Mouse (Mus musculus) thymus, adult 2 months (tissue): ENCODE data around the gene Tufm. TPM values are rescaled to one million over a fixed set of nuclear protein-coding genes. Genes with fewer than 3 reads are reported as not detected.
A peak's percentile ranks its signal among the peaks of the same experiment; 100 is the strongest.

Experiments used
- DNase-seq: peaks from one replicate; pipeline ENCODE4 v3.0.0; 2021
- H3K27ac ChIP-seq: fragments of 200-500 bp; 2 replicates; pipeline ENCODE4 v1.5.1; 2012; ENCODE audit warnings: low read length, control low read depth; ENCODE audit not compliant: control insufficient read depth, insufficient read depth
- H3K27me3 ChIP-seq: fragments of 200-500 bp; 2 replicates; pipeline ENCODE4 v1.6.1; 2012; ENCODE audit warnings: mild to moderate bottlenecking, low read length, moderate library complexity, mixed read lengths; ENCODE audit not compliant: control insufficient read depth, insufficient read depth
- H3K36me3 ChIP-seq: fragments of 200-500 bp; 2 replicates; pipeline ENCODE4 v1.6.1; 2012; ENCODE audit warnings: mild to moderate bottlenecking, low read length, moderate library complexity; ENCODE audit not compliant: control insufficient read depth, insufficient read depth
- H3K4me1 ChIP-seq: fragments of 200-500 bp; replicated peaks from 2 replicates; pipeline ENCODE4 v1.6.1; 2012; ENCODE audit warnings: low read length; ENCODE audit not compliant: control insufficient read depth, insufficient read depth
- H3K4me3 ChIP-seq: fragments of 200-500 bp; 2 replicates; pipeline ENCODE4 v1.5.1; 2012; ENCODE audit warnings: mild to moderate bottlenecking, low read length, control low read depth, moderate library complexity; ENCODE audit not compliant: control insufficient read depth, insufficient read depth
- CTCF ChIP-seq: fragments of 200-500 bp; IDR thresholded peaks from 2 replicates; pipeline ENCODE4 v1.5.1; 2012; ENCODE audit warnings: mild to moderate bottlenecking, control low read depth, low read length, moderate library complexity, borderline replicate concordance; ENCODE audit not compliant: control insufficient read depth, poor library complexity, insufficient read depth; ENCODE audit errors: extremely low read depth
- POLR2A ChIP-seq: fragments of 200-500 bp; IDR thresholded peaks from 2 replicates; pipeline ENCODE4 v1.6.1; 2012; ENCODE audit warnings: mild to moderate bottlenecking, low read length, control low read depth, moderate library complexity; ENCODE audit not compliant: control insufficient read depth, poor library complexity, insufficient read depth; ENCODE audit errors: extremely low read depth
- WGBS: fragments of 180-500 bp; shearing (Covaris S2); methylation state at CpG from one replicate; pipeline ENCODE4 v1.1.7; 2018; 5-methylcytosine and 5-hydroxymethylcytosine counted together
- polyA plus RNA-seq: library from polyadenylated mRNA; depleted of rRNA; stranded (reverse); fragments of >200 nt; gene quantifications from 2 replicates; pipeline ENCODE4 v1.2.3, GENCODE M21; 2012; rRNA removed

Tufm gene
- polyA plus RNA-seq, 1 experiment, result 127 TPM

GRCm38 (mm10) chr7:126519513-126519912 is 32.4 kb downstream of the Tufm start:
- Histone ChIP-seq H3K4me1 (no peaks in the 10 kb centered on the region), H3K27ac (no peak overlapping the region), H3K4me3 (no peak overlapping the region), H3K36me3 (no peaks in the 10 kb centered on the region), H3K27me3 (no peaks in the 10 kb centered on the region)
- TF ChIP-seq POLR2A, result no peak
- TF ChIP-seq CTCF, result no peak
- DNase-seq, result no peak
- WGBS, result 86% methylated on average over 2 of the region's 2 CpGs

GRCm38 (mm10) chr7:126523316-126523715 is 36.2 kb downstream of the Tufm start:
- WGBS, result 88% methylated on average over 3 of the region's 3 CpGs
- H3K36me3 ChIP-seq, result no peaks in the 10 kb centered on the region
- H3K4me3 ChIP-seq, result no peak overlapping the region
- no peak for TF ChIP-seq POLR2A
- no peak for TF ChIP-seq CTCF
- H3K27me3 ChIP-seq, result no peaks in the 10 kb centered on the region
- no peaks in the 10 kb centered on the region for H3K4me1 ChIP-seq
- DNase-seq, result no peak
- no peak overlapping the region for H3K27ac ChIP-seq

GRCm38 (mm10) chr7:126528166-126528577 is 41.0 kb downstream of the Tufm start:
- WGBS, result 7% methylated on average over 1 of the region's 1 CpGs
- H3K36me3 ChIP-seq, result no peaks in the 10 kb centered on the region
- no peak for TF ChIP-seq POLR2A
- TF ChIP-seq CTCF, result no peak
- H3K27me3 ChIP-seq, result no peaks in the 10 kb centered on the region
- H3K27ac ChIP-seq, result no peak overlapping the region
- DNase-seq, result peak; percentile 9
- no peak overlapping the region for H3K4me3 ChIP-seq
- no peaks in the 10 kb centered on the region for H3K4me1 ChIP-seq

GRCm38 (mm10) chr7:126533434-126533833 is 46.3 kb downstream of the Tufm start:
- Histone ChIP-seq H3K27ac (no peak overlapping the region), H3K27me3 (peaks cover 5% of the 10 kb centered on the region; the same call in 1 of the 2 replicates), H3K36me3 (no peaks in the 10 kb centered on the region), H3K4me3 (no peak overlapping the region), H3K4me1 (no peaks in the 10 kb centered on the region; the same call in 1 of the 2 replicates)
- DNase-seq, result no peak
- no peak for TF ChIP-seq CTCF
- TF ChIP-seq POLR2A, result no peak
- 80% methylated on average over 1 of the region's 1 CpGs for WGBS

GRCm38 (mm10) chr7:126535766-126536165 is 48.6 kb downstream of the Tufm start:
- H3K4me1 ChIP-seq, result no peaks in the 10 kb centered on the region; the same call in 1 of the 2 replicates
- H3K36me3 ChIP-seq, result no peaks in the 10 kb centered on the region
- 4% methylated on average over 28 of the region's 28 CpGs for WGBS
- no peak for DNase-seq
- TF ChIP-seq POLR2A (no peak), CTCF (no peak)
- peak overlapping the region; percentile 5 for H3K4me3 ChIP-seq
- H3K27ac ChIP-seq, result no peak overlapping the region
- H3K27me3 ChIP-seq, result peaks cover 5% of the 10 kb centered on the region; the same call in 1 of the 2 replicates

GRCm38 (mm10) chr7:126536466-126536865 is 49.3 kb downstream of the Tufm start:
- H3K4me3 ChIP-seq, result no peak overlapping the region
- DNase-seq, result no peak
- no peak overlapping the region for H3K27ac ChIP-seq
- no peaks in the 10 kb centered on the region for H3K36me3 ChIP-seq
- H3K27me3 ChIP-seq, result peaks cover 5% of the 10 kb centered on the region; the same call in 1 of the 2 replicates
- 84% methylated on average over 9 of the region's 9 CpGs for WGBS
- H3K4me1 ChIP-seq, result no peaks in the 10 kb centered on the region; the same call in 1 of the 2 replicates
- TF ChIP-seq POLR2A (no peak), CTCF (no peak)

- TF ChIP-seq POLR2A, result no peak
- TF ChIP-seq CTCF, result no peak
These were observed 50.8 kb downstream of the Tufm start for GRCm38 (mm10) chr7:126537820-126538585.

More at GRCm38 (mm10) chr7:126537820-126538585, 50.8 kb downstream of the Tufm start:
- peak; percentile 23 for DNase-seq
- Histone ChIP-seq H3K4me1 (no peaks in the 10 kb centered on the region; the same call in 1 of the 2 replicates), H3K4me3 (no peak overlapping the region), H3K27me3 (peaks cover 5% of the 10 kb centered on the region; the same call in 1 of the 2 replicates), H3K36me3 (no peaks in the 10 kb centered on the region), H3K27ac (no peak overlapping the region)
- 84% methylated on average over 5 of the region's 5 CpGs for whole genome bisulfite sequencing

Other genes with a start within 250 kb of the Tufm start
- gene Sbk1, start 214.7 kb upstream of the Tufm start, polyA plus RNA-seq, result 78.1 and 82.0 TPM in 2 replicates
- 2,604 and 2,615 TPM in 2 replicates for gene Lat, start 117.8 kb upstream of the Tufm start, polyA plus RNA-seq
- gene Spns1, start 109.9 kb upstream of the Tufm start, polyA plus RNA-seq, result 457 and 489 TPM in 2 replicates
- gene Nfatc2ip, start 90.6 kb upstream of the Tufm start, polyA plus RNA-seq, result 24.3 and 28.6 TPM in 2 replicates
- gene Cd19, start 72.5 kb upstream of the Tufm start, polyA plus RNA-seq, result 10.8 and 11.6 TPM in 2 replicates
- 26.1 and 27.6 TPM in 2 replicates for gene Rabep2, start 58.6 kb upstream of the Tufm start, polyA plus RNA-seq
- 3.2 and 5.2 TPM in 2 replicates for gene Atp2a1, start 24.3 kb upstream of the Tufm start, polyA plus RNA-seq
- gene Sh2b1, start 11.9 kb upstream of the Tufm start, polyA plus RNA-seq, result 146 TPM in 2 replicates
- 563 and 715 TPM in 2 replicates for gene Atxn2l, start 16.1 kb downstream of the Tufm start, polyA plus RNA-seq
- gene Eif3c, start 79.0 kb downstream of the Tufm start, polyA plus RNA-seq, result 120 and 126 TPM in 2 replicates
- 6.8 and 7.2 TPM in 2 replicates for gene Apobr, start 97.6 kb downstream of the Tufm start, polyA plus RNA-seq
- gene Cln3, start 98.5 kb downstream of the Tufm start, polyA plus RNA-seq, result 90.6 and 141 TPM in 2 replicates
- 1.8 and 3.0 TPM in 2 replicates for gene Il27, start 107.6 kb downstream of the Tufm start, polyA plus RNA-seq
- gene Nupr1, start 143.5 kb downstream of the Tufm start, polyA plus RNA-seq, result 5.2 and 7.1 TPM in 2 replicates
- gene Sgf29, start 161.9 kb downstream of the Tufm start, polyA plus RNA-seq, result 72.9 and 99.6 TPM in 2 replicates
- gene Sult1a1, start 189.1 kb downstream of the Tufm start, polyA plus RNA-seq, result 8.6 and 14.8 TPM in 2 replicates
- 45.6 and 51.3 TPM in 2 replicates for gene Bola2, start 208.0 kb downstream of the Tufm start, polyA plus RNA-seq
- 34.6 and 36.7 TPM in 2 replicates for gene Slx1b, start 208.4 kb downstream of the Tufm start, polyA plus RNA-seq
- 2,939 and 3,162 TPM in 2 replicates for gene Coro1a, start 220.4 kb downstream of the Tufm start, polyA plus RNA-seq